Mouse (Mus musculus): ENCODE results near the gene Ttc22. TPM values are rescaled to one million over a fixed set of nuclear protein-coding genes. Genes with fewer than 3 reads are reported as not detected.

Gene Ttc22
- polyA plus RNA-seq, 1 experiment: 0.04 TPM

DNA sequence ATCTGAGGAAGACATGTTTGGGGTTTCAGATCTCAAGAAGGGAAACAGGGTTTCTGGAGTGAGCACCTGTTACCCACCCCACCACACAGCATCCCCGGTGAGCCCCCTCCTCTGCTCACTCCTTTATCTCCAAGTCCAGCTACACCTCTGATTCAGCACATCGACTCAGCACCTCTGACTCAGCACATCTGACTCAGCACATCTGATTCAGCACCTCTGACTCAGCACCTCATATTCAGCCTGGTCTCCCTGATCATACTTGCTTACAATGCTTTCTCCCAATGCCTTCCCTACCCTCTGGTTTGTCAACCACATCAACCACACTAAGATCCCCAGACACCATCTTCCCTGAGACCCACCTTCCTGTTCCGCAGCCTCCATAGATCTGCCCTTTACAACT lies 8.7 kb upstream of the Ttc22 start:
- TF ChIP-seq USF1 (IDR thresholded peaks at IDR 0.05; ENCODE audit: low read depth): no peak
- no peak for TF ChIP-seq MYOG (IDR thresholded peaks at IDR 0.05; ENCODE audit: control insufficient read depth in 1 of 3, insufficient read depth in 1 of 3, insufficient read length in 2 of 3, low read depth in 2 of 3)
- TF ChIP-seq TCF12 (IDR thresholded peaks at IDR 0.05; ENCODE audit: insufficient read depth, poor library complexity, severe bottlenecking): no peak
- TF ChIP-seq E2F4 (IDR thresholded peaks at IDR 0.05; ENCODE audit: insufficient read depth): no peak
- TF ChIP-seq CEBPB (IDR thresholded peaks at IDR 0.05; ENCODE audit: insufficient read depth, poor library complexity, severe bottlenecking): no peak
- no peak overlapping the region for H3ac ChIP-seq (ENCODE audit: control insufficient read depth, insufficient read length)
- H3K27me3 ChIP-seq (ENCODE audit: control insufficient read depth, insufficient read depth, insufficient read length): no peaks in the 10 kb centered on the region
- H3K4me2 ChIP-seq (ENCODE audit: low read depth): peak overlapping the region; percentile 15
- H3K36me3 ChIP-seq (ENCODE audit: control insufficient read depth, insufficient read depth): no peaks in the 10 kb centered on the region
- no peaks in the 10 kb centered on the region for H3K79me2 ChIP-seq (ENCODE audit: control insufficient read depth, insufficient read depth)
- no peak overlapping the region for H3K4me3 ChIP-seq

DNA sequence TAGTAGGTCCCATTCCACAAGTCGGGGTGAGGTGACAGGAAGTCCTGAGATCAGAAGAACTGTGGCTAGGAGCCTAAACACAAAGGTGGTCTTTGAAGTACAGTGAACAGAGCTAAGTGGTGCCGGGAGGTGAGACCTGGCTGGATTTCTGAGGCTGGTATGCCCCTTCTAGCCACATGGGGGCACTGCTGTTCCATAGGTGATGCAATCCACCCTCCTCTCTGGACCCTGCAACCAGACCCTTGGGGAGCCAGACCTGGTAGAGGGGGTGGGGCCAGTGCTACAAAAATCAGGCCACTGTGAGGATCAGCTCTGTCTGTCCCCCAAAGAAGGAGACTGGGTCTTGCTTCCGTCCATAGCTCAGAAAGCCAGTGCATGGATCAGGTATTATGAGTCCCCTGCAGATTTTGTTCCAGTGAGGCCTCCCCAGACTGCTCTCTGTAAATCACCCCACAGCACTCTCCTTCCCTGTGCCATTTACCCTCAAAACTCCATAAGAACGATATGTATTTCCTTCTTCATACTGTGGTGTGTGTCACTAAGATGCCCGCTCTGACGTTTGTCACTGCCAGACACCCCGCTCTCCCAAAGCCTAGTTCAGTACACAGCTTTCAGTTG lies 7.9 kb upstream of the Ttc22 start:
- no peak overlapping the region for H3K4me3 ChIP-seq
- no peak overlapping the region for H3K4me2 ChIP-seq (ENCODE audit: low read depth)
- no peaks in the 10 kb centered on the region for H3K79me2 ChIP-seq (ENCODE audit: control insufficient read depth, insufficient read depth)
- TF ChIP-seq CEBPB (IDR thresholded peaks at IDR 0.05; ENCODE audit: insufficient read depth, poor library complexity, severe bottlenecking) (peak; percentile 65; the same call in 1 of the 2 replicates), USF1 (IDR thresholded peaks at IDR 0.05; ENCODE audit: low read depth) (no peak)
- no peaks in the 10 kb centered on the region for H3K36me3 ChIP-seq (ENCODE audit: control insufficient read depth, insufficient read depth)
- H3K27me3 ChIP-seq (ENCODE audit: control insufficient read depth, insufficient read depth, insufficient read length): no peaks in the 10 kb centered on the region
- H3ac ChIP-seq (ENCODE audit: control insufficient read depth, insufficient read length): no peak overlapping the region

- H3K4me3 ChIP-seq: no peak overlapping the region
- no peak overlapping the region for H3ac ChIP-seq (ENCODE audit: control insufficient read depth, insufficient read length)
- no peaks in the 10 kb centered on the region for H3K79me2 ChIP-seq (ENCODE audit: control insufficient read depth, insufficient read depth)
- no peak overlapping the region for H3K4me2 ChIP-seq (ENCODE audit: low read depth)
- TF ChIP-seq TCF3 (IDR thresholded peaks at IDR 0.05; ENCODE audit: insufficient read length, low read depth) (no peak), CEBPB (IDR thresholded peaks at IDR 0.05; ENCODE audit: insufficient read depth, poor library complexity, severe bottlenecking) (no peak), MYOD1 (IDR thresholded peaks at IDR 0.05; ENCODE audit: control insufficient read depth in 1 of 3, insufficient read length in 2 of 3, low read depth in 2 of 3) (no peak), E2F4 (IDR thresholded peaks at IDR 0.05; ENCODE audit: insufficient read depth) (no peak), MAX (IDR thresholded peaks at IDR 0.05; ENCODE audit: low read depth) (no peak)
- H3K36me3 ChIP-seq (ENCODE audit: control insufficient read depth, insufficient read depth): no peaks in the 10 kb centered on the region
- H3K27me3 ChIP-seq (ENCODE audit: control insufficient read depth, insufficient read depth, insufficient read length): no peaks in the 10 kb centered on the region
Measured at GRCm38 (mm10) chr4:106614881-106615280, 7.4 kb upstream of the Ttc22 start.

GRCm38 (mm10) chr4:106615637-106616036 lies 6.6 kb upstream of the Ttc22 start:
- no peak for TF ChIP-seq CEBPB (IDR thresholded peaks at IDR 0.05; ENCODE audit: insufficient read depth, poor library complexity, severe bottlenecking)
- no peak for TF ChIP-seq SRF (IDR thresholded peaks at IDR 0.05; ENCODE audit: control insufficient read depth, insufficient read length, low read depth)
- no peak for TF ChIP-seq TCF12 (IDR thresholded peaks at IDR 0.05; ENCODE audit: insufficient read depth, poor library complexity, severe bottlenecking)
- no peak for TF ChIP-seq TCF3 (IDR thresholded peaks at IDR 0.05; ENCODE audit: insufficient read length, low read depth)
- TF ChIP-seq MYOD1 (IDR thresholded peaks at IDR 0.05; ENCODE audit: control insufficient read depth in 1 of 3, insufficient read length in 2 of 3, low read depth in 2 of 3): no peak
- no peak for TF ChIP-seq MYOG (IDR thresholded peaks at IDR 0.05; ENCODE audit: control insufficient read depth in 1 of 3, insufficient read depth in 1 of 3, insufficient read length in 2 of 3, low read depth in 2 of 3)
- TF ChIP-seq USF1 (IDR thresholded peaks at IDR 0.05; ENCODE audit: low read depth): no peak
- TF ChIP-seq REST (IDR thresholded peaks at IDR 0.05; ENCODE audit: insufficient read depth, insufficient read length): no peak
- TF ChIP-seq E2F4 (IDR thresholded peaks at IDR 0.05; ENCODE audit: insufficient read depth): no peak
- TF ChIP-seq MAX (IDR thresholded peaks at IDR 0.05; ENCODE audit: low read depth): no peak
- TF ChIP-seq POLR2A (IDR thresholded peaks at IDR 0.05; ENCODE audit: insufficient read length, low read depth): no peak
- no peak for TF ChIP-seq POLR2AphosphoS2 (IDR thresholded peaks at IDR 0.05; ENCODE audit: insufficient read length, low read depth)
- Histone ChIP-seq H3K4me3 (no peak overlapping the region), H3K4me2 (ENCODE audit: low read depth) (no peak overlapping the region), H3K27me3 (ENCODE audit: control insufficient read depth, insufficient read depth, insufficient read length) (no peaks in the 10 kb centered on the region), H3K79me2 (ENCODE audit: control insufficient read depth, insufficient read depth) (no peaks in the 10 kb centered on the region), H3ac (ENCODE audit: control insufficient read depth, insufficient read length) (no peak overlapping the region), H3K36me3 (ENCODE audit: control insufficient read depth, insufficient read depth) (no peaks in the 10 kb centered on the region)

DNA sequence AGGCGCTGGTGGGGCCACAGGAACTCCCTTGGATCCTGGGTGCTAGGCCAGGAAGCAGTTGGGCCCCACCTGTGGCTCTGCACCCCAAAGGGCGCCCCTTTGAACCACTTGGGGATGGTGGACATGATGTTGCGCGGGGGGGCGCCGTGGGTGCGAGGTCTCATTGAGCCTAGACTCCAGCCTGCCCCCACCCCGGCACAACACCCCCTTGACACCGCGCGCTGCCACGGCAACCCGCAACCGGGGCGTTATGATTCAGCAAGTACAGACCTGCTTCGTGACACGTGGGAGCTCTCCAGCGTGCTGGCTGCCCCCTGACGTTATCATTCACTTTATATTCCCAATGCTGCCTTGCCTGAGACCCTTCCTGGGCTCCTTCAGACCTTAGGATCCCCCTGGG lies 5.2 kb upstream of the Ttc22 start, which contains the start of gene Lexm:
Lexm (minus strand) TSS at position 186 of the 400 bp plus-strand sequence.
- Histone ChIP-seq H3K79me2 (ENCODE audit: control insufficient read depth, insufficient read depth) (no peaks in the 10 kb centered on the region), H3K27me3 (ENCODE audit: control insufficient read depth, insufficient read depth, insufficient read length) (peaks cover 8% of the 10 kb centered on the region), H3K36me3 (ENCODE audit: control insufficient read depth, insufficient read depth) (no peaks in the 10 kb centered on the region), H3ac (ENCODE audit: control insufficient read depth, insufficient read length) (no peak within 1 kb of the TSS), H3K4me3 (no peak within 1 kb of the TSS), H3K4me2 (ENCODE audit: low read depth) (no peak within 1 kb of the TSS)
- TF ChIP-seq TCF12 (IDR thresholded peaks at IDR 0.05; ENCODE audit: insufficient read depth, poor library complexity, severe bottlenecking) (no peak), MYOG (IDR thresholded peaks at IDR 0.05; ENCODE audit: control insufficient read depth in 1 of 3, insufficient read depth in 1 of 3, insufficient read length in 2 of 3, low read depth in 2 of 3) (no peak), MAX (IDR thresholded peaks at IDR 0.05; ENCODE audit: low read depth) (no peak), REST (IDR thresholded peaks at IDR 0.05; ENCODE audit: insufficient read depth, insufficient read length) (peak; percentile 76), SRF (IDR thresholded peaks at IDR 0.05; ENCODE audit: control insufficient read depth, insufficient read length, low read depth) (no peak), POLR2A (IDR thresholded peaks at IDR 0.05; ENCODE audit: insufficient read length, low read depth) (no peak)
